Comparison of ENCODE assay signal across 9 mouse cellular contexts in the genomic region with DNA sequence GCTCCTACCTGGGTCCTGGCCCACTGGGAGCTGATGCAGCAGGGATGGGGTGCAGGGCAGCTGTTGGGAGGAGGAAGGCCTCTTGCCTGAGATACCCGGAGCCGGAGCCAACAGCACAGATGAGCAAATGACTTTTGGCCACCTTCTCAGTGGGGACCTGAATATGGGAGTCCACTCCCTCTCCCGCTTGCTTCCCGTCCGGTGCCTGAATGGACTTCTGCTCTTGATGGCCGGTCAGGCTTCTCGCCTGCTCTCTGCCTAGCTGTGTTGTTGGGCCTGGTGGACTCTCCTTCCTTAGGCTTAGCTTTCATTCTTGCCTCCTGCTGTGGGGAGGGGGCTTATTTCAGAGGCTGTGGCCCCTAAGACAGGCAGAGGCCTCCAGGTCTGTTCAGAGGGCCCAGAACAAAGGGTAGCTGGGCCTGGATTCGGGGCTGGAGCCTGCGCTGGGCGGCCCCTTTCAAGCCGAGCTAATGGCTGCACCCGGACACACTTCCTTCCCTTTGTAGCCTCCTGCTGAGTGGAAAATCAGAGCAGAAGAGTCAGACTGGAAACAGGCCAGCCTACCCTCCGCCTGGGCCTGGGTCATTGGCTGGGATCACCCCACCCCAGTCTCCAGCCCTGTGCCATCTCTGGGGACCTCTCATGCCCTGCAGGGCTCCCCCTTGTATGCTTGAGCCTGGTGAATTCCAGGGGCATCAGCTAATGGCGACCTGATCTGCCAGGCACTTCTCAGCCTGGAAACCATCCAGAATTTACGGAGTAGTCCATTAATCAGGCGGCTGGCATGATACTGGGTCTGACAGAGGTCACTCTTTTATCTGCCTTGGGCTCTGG. TPM values are rescaled to one million over a fixed set of nuclear protein-coding genes. Genes with fewer than 3 reads are reported as not detected.
DNase-seq lines count a peak whose midpoint lies in the region; ATAC-seq and TF ChIP-seq lines count a peak whose summit lies in the region.
"Had no signal": no experiment of that assay in that cellular context is flagged by ENCODE, and none has a peak within 500 bp of the region (broad histone marks: within the 10 kb centered on the region; RNA-seq: fewer than 3 reads in every experiment).

No protein-coding gene starts in this region.

- peak overlapping the region; percentile 15; the same call in 1 of the 2 replicates for H3K4me2 ChIP-seq in forebrain, embryonic 15.5 days (replicated peaks)
- no peak overlapping the region for H3K4me2 ChIP-seq in hindbrain, postnatal 0 days (ENCODE audit: low read depth, low read length)

- ATAC-seq in forebrain, embryonic 15.5 days (replicated peaks) = no peak
- peak; percentile 46 for ATAC-seq in hindbrain, postnatal 0 days

- H3K4me3 ChIP-seq in cortical plate, adult 2 months (ENCODE audit: insufficient read depth, low read length) = no peak overlapping the region
- no peak overlapping the region for H3K4me3 ChIP-seq in forebrain, embryonic 15.5 days
- no peak overlapping the region for H3K4me3 ChIP-seq in hindbrain, postnatal 0 days (ENCODE audit: low read length)
- H3K4me3 ChIP-seq in lung, adult 2 months (replicated peaks; ENCODE audit: extremely low read depth, low read depth, low read length) = no peak overlapping the region

- no peaks in the 10 kb centered on the region for H3K4me1 ChIP-seq in cortical plate, adult 2 months (ENCODE audit: control insufficient read depth, insufficient read depth, low read length)
- peaks cover 69% of the 10 kb centered on the region for H3K4me1 ChIP-seq in forebrain, embryonic 15.5 days
- peaks cover 14% of the 10 kb centered on the region; the same call in 1 of the 2 replicates for H3K4me1 ChIP-seq in hindbrain, postnatal 0 days (ENCODE audit: insufficient read depth, low read length)
- H3K4me1 ChIP-seq in lung, adult 2 months (ENCODE audit: control insufficient read depth, insufficient read depth, low read length) = peaks cover 18% of the 10 kb centered on the region

- peak overlapping the region; percentile 87 for H3K27ac ChIP-seq in cortical plate, adult 2 months (ENCODE audit: insufficient read depth, low read length)
- peak overlapping the region; percentile 46 for H3K27ac ChIP-seq in forebrain, embryonic 15.5 days (replicated peaks)
- peak overlapping the region; percentile 49; the same call in 1 of the 2 replicates for H3K27ac ChIP-seq in hindbrain, postnatal 0 days

- no peak for TF ChIP-seq CTCF in cortical plate, adult 2 months (IDR thresholded peaks at IDR 0.05; ENCODE audit: extremely low read depth, insufficient read depth, low read length)
- TF ChIP-seq CTCF in hindbrain, postnatal 0 days (IDR thresholded peaks at IDR 0.05; ENCODE audit: low read depth) = no peak
- no peak for TF ChIP-seq CTCF in lung, adult 2 months (IDR thresholded peaks at IDR 0.05; ENCODE audit: insufficient read depth, low read length)

- TF ChIP-seq POLR2A in cortical plate, adult 2 months (IDR thresholded peaks at IDR 0.05; ENCODE audit: extremely low read depth, insufficient read depth, low read length) = no peak
- no peak for TF ChIP-seq POLR2A in lung, adult 2 months (IDR thresholded peaks at IDR 0.05; ENCODE audit: borderline replicate concordance, extremely low read depth, low read depth, low read length)

- 37% methylated on average over 16 of the region's 16 CpGs for WGBS in forebrain, embryonic 15.5 days
- WGBS in hindbrain, postnatal 0 days = 26% methylated on average over 16 of the region's 16 CpGs
- WGBS in lung, adult 2 months = 47% methylated on average over 16 of the region's 16 CpGs

- no peaks in the 10 kb centered on the region for H3K27me3 ChIP-seq in forebrain, embryonic 15.5 days
- no peaks in the 10 kb centered on the region for H3K27me3 ChIP-seq in hindbrain, postnatal 0 days (ENCODE audit: insufficient read depth, low read length)

- no peaks in the 10 kb centered on the region for H3K9me3 ChIP-seq in forebrain, embryonic 15.5 days
- H3K9me3 ChIP-seq in hindbrain, postnatal 0 days (ENCODE audit: low read length) = no peaks in the 10 kb centered on the region

- DNase-seq in hindbrain, postnatal 0 days (ENCODE audit: low spot score) = peak; percentile 49
- peak; percentile 40 for DNase-seq in lung, adult 2 months
- DNase-seq in urinary bladder, postnatal 4 days (ENCODE audit: low spot score in 2 of 2) = no peak
- no peak for DNase-seq in thymus, postnatal 0 days (ENCODE audit: low spot score)
- DNase-seq in right cerebral cortex, postnatal 14 days = no peak
- no peak for DNase-seq in right cerebral cortex, postnatal 4 days

- 0 out of 2 replicates have a peak, but pooled peaks cover 12% of the 10 kb centered on the region for H3K36me3 ChIP-seq in forebrain, embryonic 15.5 days
- H3K36me3 ChIP-seq in hindbrain, postnatal 0 days (ENCODE audit: insufficient read depth, low read length) = no peaks in the 10 kb centered on the region

- H3K9ac ChIP-seq in forebrain, embryonic 15.5 days (replicated peaks) = 0 out of 2 replicates have a peak overlapping the region, but pooled peaks have one; percentile 20
- 0 out of 2 replicates have a peak overlapping the region, but pooled peaks have one; percentile 15 for H3K9ac ChIP-seq in hindbrain, postnatal 0 days (replicated peaks; ENCODE audit: low read length)

RNA-seq across cellular contexts. Expression of a gene that starts 9.4 kb away (rescaled TPM):
- 3.3 and 4.2 TPM in 2 replicates for polyA plus RNA-seq in cortical plate, adult 2 months (2012; rRNA removed)
- 16.1 and 18.0 TPM in 2 replicates for polyA plus RNA-seq in forebrain, embryonic 15.5 days (2015; fragmentation: Nextera tagmentation; extraction: Ambion mirVana)
- total RNA-seq in hindbrain, postnatal 0 days (2014; rRNA removed) = 25.1 and 26.3 TPM in 2 replicates
- polyA plus RNA-seq in hindbrain, postnatal 0 days (2015; fragmentation: Nextera tagmentation; extraction: Ambion mirVana) = 1.8 and 1.9 TPM in 2 replicates
- polyA plus RNA-seq in lung, adult 2 months (2012; rRNA removed) = 28.8 and 32.4 TPM in 2 replicates
- polyA plus RNA-seq in thymus, postnatal 0 days (2015; fragmentation: Nextera tagmentation; extraction: Ambion mirVana) = 0.87 and 0.92 TPM in 2 replicates
- total RNA-seq: hematopoietic stem cell, adult 5-6 weeks had no signal

RNA-seq across cellular contexts. Expression of a gene that starts 49.0 kb away (rescaled TPM):
- polyA plus RNA-seq in cortical plate, adult 2 months (2012; rRNA removed) = 4.4 and 5.1 TPM in 2 replicates
- 0.20 and 0.22 TPM in 2 replicates for polyA plus RNA-seq in forebrain, embryonic 15.5 days (2015; fragmentation: Nextera tagmentation; extraction: Ambion mirVana)
- total RNA-seq in hindbrain, postnatal 0 days (2014; rRNA removed) = 1.8 and 7.8 TPM in 2 replicates
- polyA plus RNA-seq in hindbrain, postnatal 0 days (2015; fragmentation: Nextera tagmentation; extraction: Ambion mirVana) = 1.8 and 2.2 TPM in 2 replicates
- polyA plus RNA-seq in lung, adult 2 months (2012; rRNA removed) = 7.5 and 16.8 TPM in 2 replicates
- 0.82 and 0.85 TPM in 2 replicates for polyA plus RNA-seq in thymus, postnatal 0 days (2015; fragmentation: Nextera tagmentation; extraction: Ambion mirVana)
- total RNA-seq: hematopoietic stem cell, adult 5-6 weeks had no signal

Comparison
In these comparisons a context has a peak if more than half of its experiments do, and no peak if none do; other contexts are left out.
1. DNase-seq: peak in hindbrain, postnatal 0 days (single experiment) and lung, adult 2 months (single experiment); none in urinary bladder, postnatal 4 days (0 of 2), thymus, postnatal 0 days (single experiment), right cerebral cortex, postnatal 14 days (single experiment) and right cerebral cortex, postnatal 4 days (single experiment).
2. Peak in every context shown above with its lines, with median percentiles within 50 percentile points of each other: H3K27ac ChIP-seq.